14 mouse cellular contexts compared by ENCODE assay signal in genomic region chr7:141119487-141119886, GRCm38 (mm10). TPM values are rescaled to one million over a fixed set of nuclear protein-coding genes. Genes with fewer than 3 reads are reported as not detected.
"Had no signal": no experiment of that assay in that cellular context is flagged by ENCODE, and none has a peak within 500 bp of the region (broad histone marks: within the 10 kb centered on the region; RNA-seq: fewer than 3 reads in every experiment).

No protein-coding gene starts in this region.

- H3K27me3 ChIP-seq: lung, embryonic 15.5 days had no signal

- ATAC-seq: midbrain, embryonic 13.5 days had no signal

- H3K36me3 ChIP-seq: limb, embryonic 10.5 days; lung, embryonic 15.5 days; midbrain, embryonic 13.5 days; neural tube, embryonic 12.5 days had no signal

- H3K9me3 ChIP-seq: limb, embryonic 10.5 days; lung, embryonic 15.5 days; midbrain, embryonic 13.5 days; neural tube, embryonic 12.5 days had no signal

- H3K4me1 ChIP-seq: midbrain, embryonic 13.5 days; neural tube, embryonic 12.5 days had no signal

- DNase-seq: kidney, adult 8-10 months; kidney, postnatal 25 days; lung, postnatal 14 days; thymus, postnatal 4 days had no signal

- H3K9ac ChIP-seq: lung, embryonic 15.5 days; midbrain, embryonic 13.5 days; neural tube, embryonic 12.5 days had no signal

- H3K4me3 ChIP-seq: left cerebral cortex, adult 2 months; limb, embryonic 10.5 days; lung, embryonic 15.5 days; midbrain, embryonic 13.5 days; neural tube, embryonic 12.5 days had no signal

- H3K4me2 ChIP-seq: lung, embryonic 15.5 days; midbrain, embryonic 13.5 days; neural tube, embryonic 12.5 days had no signal

- H3K27ac ChIP-seq: left cerebral cortex, adult 2 months; limb, embryonic 10.5 days; lung, embryonic 15.5 days; midbrain, embryonic 13.5 days; neural tube, embryonic 12.5 days; stomach, postnatal 0 days had no signal

RNA-seq across cellular contexts. Expression of gene Ano9, which starts 1.9 kb away (rescaled TPM):
- total RNA-seq: layer of hippocampus, postnatal 25 days; left cerebral cortex, adult 2 months; left cerebral cortex, postnatal 14 days; monocyte, adult 5-6 weeks; neutrophil, adult 5-6 weeks had no signal
- polyA plus RNA-seq: neural tube, embryonic 12.5 days had no signal

RNA-seq across cellular contexts. Expression of gene Pkp3, which starts 41.5 kb away (rescaled TPM):
- total RNA-seq: layer of hippocampus, postnatal 25 days; left cerebral cortex, adult 2 months had no signal
